Mouse (Mus musculus) ES-Bruce4 (cell line): ENCODE results near the gene Csrnp3.

Experiments used
- CTCF ChIP-seq: IDR thresholded peaks from one replicate; pipeline ENCODE4 v1.8.1; 2011; ENCODE audit warnings: low read depth, low read length
- POLR2A ChIP-seq: IDR thresholded peaks from one replicate; pipeline ENCODE4 v1.8.1; 2011; ENCODE audit warnings: low read length; ENCODE audit not compliant: insufficient read depth

DNA sequence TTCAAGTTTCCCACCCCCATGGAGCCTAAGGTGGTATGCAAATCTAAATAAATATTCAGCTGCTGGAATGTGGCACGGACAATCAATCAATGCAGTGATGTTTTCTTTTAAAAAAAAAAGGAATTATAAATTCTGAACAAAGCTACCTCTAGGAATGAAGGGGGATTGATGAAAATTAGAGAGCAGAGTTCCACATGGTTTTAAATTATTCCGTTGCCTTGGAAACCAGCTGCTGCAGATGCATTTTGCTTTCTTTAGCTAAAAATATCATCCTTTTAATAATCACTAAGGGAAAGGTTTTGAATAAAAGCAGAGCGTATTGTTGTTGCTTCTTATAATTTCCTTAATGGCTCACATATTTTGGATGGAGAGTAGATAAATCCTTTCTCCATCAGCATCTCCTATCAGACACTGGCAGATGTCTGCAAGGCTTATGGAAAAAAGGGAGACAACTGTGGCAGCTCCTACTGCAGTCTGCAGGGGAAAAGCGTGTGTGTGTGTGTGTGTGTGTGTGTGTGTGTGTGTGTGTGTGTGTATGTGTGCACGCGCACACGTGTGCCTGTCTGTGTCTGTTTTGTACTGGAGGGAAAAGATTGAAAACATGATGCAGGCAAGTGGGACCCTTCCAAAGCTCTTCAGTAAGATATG, 2.0 kb downstream of the Csrnp3 start:
- TF ChIP-seq CTCF, result no peak
- TF ChIP-seq POLR2A, result no peak
